Mouse (Mus musculus) midbrain, embryonic 16.5 days (tissue): ENCODE results near the gene Tespa1. TPM values are rescaled to one million over a fixed set of nuclear protein-coding genes. Genes with fewer than 3 reads are reported as not detected.
"Not testable (repeated sequence)": the region's sequence is repeated elsewhere in the genome, so short reads cannot be mapped to it uniquely, and the experiment has no call there.

ENCODE experiments used
- ATAC-seq: fragments of 200-750 bp; cut with Nextera tagmentation; 2 replicates; pipeline ENCODE4 v1.8.0; 2017; ENCODE audit warnings: moderate TSS enrichment
- H3K27ac ChIP-seq: fragments of 300-500 bp; sonication (generic); 2 replicates; pipeline ENCODE4 v1.5.1; 2014; ENCODE audit warnings: mild to moderate bottlenecking, low read length, mixed read lengths
- H3K27me3 ChIP-seq: fragments of 300-500 bp; sonication (generic); 2 replicates; pipeline ENCODE4 v1.6.1; 2014; ENCODE audit warnings: low read depth, low read length, mixed read lengths; ENCODE audit not compliant: control insufficient read depth, insufficient read depth
- H3K36me3 ChIP-seq: fragments of 300-500 bp; sonication (generic); 2 replicates; pipeline ENCODE4 v1.6.1; 2014; ENCODE audit warnings: mild to moderate bottlenecking, low read length, moderate library complexity, mixed read lengths; ENCODE audit not compliant: control insufficient read depth, insufficient read depth
- H3K4me1 ChIP-seq: fragments of 300-500 bp; sonication (generic); 2 replicates; pipeline ENCODE4 v1.6.1; 2014; ENCODE audit warnings: mild to moderate bottlenecking, low read length, mixed read lengths; ENCODE audit not compliant: control insufficient read depth, insufficient read depth
- H3K4me2 ChIP-seq: fragments of 300-500 bp; sonication (generic); 2 replicates; pipeline ENCODE4 v1.6.1; 2014; ENCODE audit warnings: mild to moderate bottlenecking, low read length, mixed read lengths
- H3K4me3 ChIP-seq: fragments of 300-500 bp; sonication (generic); 2 replicates; pipeline ENCODE4 v1.5.1; 2014; ENCODE audit warnings: low read depth, mild to moderate bottlenecking, low read length, moderate library complexity, mixed read lengths
- H3K9ac ChIP-seq: fragments of 300-500 bp; sonication (generic); 2 replicates; pipeline ENCODE4 v1.6.1; 2014; ENCODE audit warnings: low read depth, low read length, mixed read lengths
- H3K9me3 ChIP-seq: fragments of 300-500 bp; sonication (generic); replicated peaks from 2 replicates; pipeline ENCODE4 v1.6.1; 2014; ENCODE audit warnings: mild to moderate bottlenecking, low read length, mixed read lengths; ENCODE audit not compliant: control insufficient read depth, poor library complexity, severe bottlenecking
- whole genome bisulfite sequencing: fragments of 180-500 bp; shearing (Covaris S2); extraction: QIAGEN DNeasy Blood & Tissue Kit; methylation state at CpG from one replicate; pipeline ENCODE4 v1.1.7; 2014; 5-methylcytosine and 5-hydroxymethylcytosine counted together
- polyA plus RNA-seq: library from polyadenylated mRNA; unstranded; fragments of >200 nt; fragmentation: Nextera tagmentation; extraction: Ambion mirVana; gene quantifications from 2 replicates; pipeline ENCODE4 v1.2.1, GENCODE M21; 2015

The Tespa1 gene
- polyA plus RNA-seq, 1 experiment from 2014 or later, result not detected

DNA sequence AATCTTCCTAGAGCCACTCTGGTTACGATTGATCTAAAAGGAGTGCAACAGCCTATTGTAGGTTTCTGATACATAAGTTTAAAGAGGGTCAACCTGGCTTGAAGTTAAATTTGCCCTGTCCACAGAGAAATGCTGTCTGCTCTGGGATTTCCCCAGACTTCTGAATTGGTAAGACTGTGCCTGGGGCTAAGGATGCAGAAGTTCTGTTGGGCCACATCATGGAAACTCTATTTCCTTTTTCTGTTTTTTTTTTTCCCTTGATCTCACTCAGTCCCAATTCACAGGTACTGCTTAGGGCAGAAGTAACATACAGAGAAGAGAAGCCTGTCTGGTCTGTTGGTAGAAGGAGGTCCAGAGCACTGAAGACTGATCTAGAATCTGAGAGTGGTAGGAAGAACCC lies 8.0 kb downstream of the Tespa1 start:
- H3K4me3 ChIP-seq, result no peak overlapping the region
- H3K36me3 ChIP-seq, result no peaks in the 10 kb centered on the region
- no peaks in the 10 kb centered on the region for H3K27me3 ChIP-seq
- WGBS, result 97% methylated on average over 1 of the region's 1 CpGs
- no peaks in the 10 kb centered on the region for H3K4me1 ChIP-seq
- no peak overlapping the region for H3K9ac ChIP-seq
- ATAC-seq, result no peak
- no peak overlapping the region for H3K27ac ChIP-seq
- no peak overlapping the region for H3K4me2 ChIP-seq
- no peaks in the 10 kb centered on the region for H3K9me3 ChIP-seq

DNA sequence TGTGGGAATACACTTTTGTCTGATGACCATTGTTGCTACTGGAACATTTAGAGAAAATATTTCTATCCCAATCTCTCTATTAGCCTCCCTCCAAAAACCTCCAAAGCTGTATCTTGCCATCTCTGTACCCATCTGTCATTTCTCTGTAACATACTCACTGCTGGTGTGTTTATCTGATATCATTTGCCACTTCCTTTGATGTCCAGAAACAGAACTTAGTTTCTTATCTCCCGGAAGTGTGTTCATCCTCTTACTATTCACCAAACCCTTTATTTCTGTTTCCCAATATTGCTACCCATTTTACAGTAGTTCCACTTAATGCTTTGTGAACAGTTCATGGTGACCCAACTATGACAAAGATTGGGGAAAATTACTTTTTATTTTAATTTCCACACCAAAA lies 13.7 kb downstream of the Tespa1 start:
- Histone ChIP-seq H3K4me2 (no peak overlapping the region), H3K4me1 (no peaks in the 10 kb centered on the region), H3K27me3 (no peaks in the 10 kb centered on the region), H3K27ac (no peak overlapping the region), H3K9ac (no peak overlapping the region), H3K36me3 (no peaks in the 10 kb centered on the region), H3K4me3 (no peak overlapping the region), H3K9me3 (no peaks in the 10 kb centered on the region)
- ATAC-seq, result no peak
- 78% methylated on average over 1 of the region's 1 CpGs for WGBS

DNA sequence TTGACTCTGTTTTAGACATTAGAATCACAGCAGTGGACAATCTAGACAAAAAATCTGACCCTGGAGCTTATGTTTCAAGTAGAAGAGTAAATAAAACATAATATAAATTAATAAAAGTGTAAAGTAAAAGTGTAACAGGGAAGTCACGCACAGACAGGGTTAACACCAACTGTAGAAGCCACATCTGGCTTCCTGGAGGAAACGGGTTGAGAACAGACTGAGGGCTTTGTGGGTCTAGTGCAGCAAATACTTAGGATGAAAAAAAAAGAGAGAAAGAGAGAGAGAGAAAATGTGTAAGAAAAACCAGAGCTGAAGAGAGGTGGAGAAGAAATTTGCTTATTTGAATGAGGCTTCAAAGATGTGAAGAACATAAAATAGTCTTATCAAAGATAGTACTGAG lies 14.9 kb downstream of the Tespa1 start:
- Histone ChIP-seq H3K27me3 (no peaks in the 10 kb centered on the region), H3K4me1 (no peaks in the 10 kb centered on the region), H3K27ac (no peak overlapping the region), H3K36me3 (no peaks in the 10 kb centered on the region), H3K4me2 (no peak overlapping the region), H3K9me3 (no peaks in the 10 kb centered on the region), H3K9ac (no peak overlapping the region), H3K4me3 (no peak overlapping the region)
- ATAC-seq, result no peak
- 79% methylated on average over 2 of the region's 2 CpGs for WGBS

- not testable (repeated sequence) for H3K9ac ChIP-seq, H3K27ac ChIP-seq, H3K9me3 ChIP-seq, H3K36me3 ChIP-seq, H3K4me3 ChIP-seq, ATAC-seq, H3K27me3 ChIP-seq, H3K4me2 ChIP-seq, H3K4me1 ChIP-seq
- WGBS, result 91% methylated on average over 4 of the region's 4 CpGs
Measured at GRCm38 (mm10) chr10:130340050-130340449, 17.4 kb downstream of the Tespa1 start.

- ATAC-seq, result no peak
- WGBS, result 83% methylated on average over 1 of the region's 1 CpGs
- no peaks in the 10 kb centered on the region for H3K36me3 ChIP-seq
Measured at GRCm38 (mm10) chr10:130344056-130344455, 21.4 kb downstream of the Tespa1 start.

DNA sequence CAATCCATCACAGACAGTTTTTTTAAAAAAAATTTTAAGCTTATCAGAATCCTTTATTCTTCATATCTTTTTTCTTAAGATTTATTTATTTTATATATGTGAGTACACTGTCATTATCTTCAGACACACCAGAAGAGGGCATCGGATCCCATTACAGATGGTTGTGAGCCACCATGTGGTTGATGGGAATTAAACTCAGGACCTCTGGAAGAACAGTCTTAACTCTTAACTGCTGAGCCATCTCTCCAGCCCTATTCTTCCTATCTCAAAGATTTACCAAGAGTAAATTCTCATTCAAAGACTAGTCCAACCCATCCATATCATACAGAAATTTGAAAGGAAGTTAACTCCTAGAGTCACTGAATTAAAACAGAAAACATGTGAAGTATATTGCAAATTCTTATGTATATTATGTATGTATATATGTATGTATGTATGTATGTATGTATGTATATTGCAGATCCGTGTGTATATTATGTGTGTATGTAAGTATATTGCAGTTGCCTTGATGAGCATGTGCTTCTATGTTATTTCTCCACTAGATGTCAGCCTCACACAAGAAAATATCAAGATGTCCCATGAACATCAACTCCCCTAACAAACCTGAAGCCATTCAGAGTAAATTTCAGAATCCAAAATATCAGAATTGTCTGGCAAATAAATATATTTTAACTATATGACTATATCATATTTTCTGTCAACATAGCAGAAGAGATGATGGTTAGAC lies 40.9 kb downstream of the Tespa1 start:
- Histone ChIP-seq H3K9me3 (no peaks in the 10 kb centered on the region), H3K4me1 (no peaks in the 10 kb centered on the region), H3K27ac (no peak overlapping the region), H3K27me3 (no peaks in the 10 kb centered on the region), H3K4me2 (no peak overlapping the region), H3K36me3 (no peaks in the 10 kb centered on the region), H3K9ac (no peak overlapping the region), H3K4me3 (no peak overlapping the region)
- peak; percentile 88 for ATAC-seq
- 59% methylated on average over 2 of the region's 2 CpGs for WGBS

More at GRCm38 (mm10) chr10:130344056-130344455, 21.4 kb downstream of the Tespa1 start:
- no peak overlapping the region for H3K4me2 ChIP-seq
- no peak overlapping the region for H3K27ac ChIP-seq
- H3K4me3 ChIP-seq, result no peak overlapping the region
- H3K9me3 ChIP-seq, result no peaks in the 10 kb centered on the region
- no peak overlapping the region for H3K9ac ChIP-seq
- H3K4me1 ChIP-seq, result no peaks in the 10 kb centered on the region
- no peaks in the 10 kb centered on the region for H3K27me3 ChIP-seq

DNA sequence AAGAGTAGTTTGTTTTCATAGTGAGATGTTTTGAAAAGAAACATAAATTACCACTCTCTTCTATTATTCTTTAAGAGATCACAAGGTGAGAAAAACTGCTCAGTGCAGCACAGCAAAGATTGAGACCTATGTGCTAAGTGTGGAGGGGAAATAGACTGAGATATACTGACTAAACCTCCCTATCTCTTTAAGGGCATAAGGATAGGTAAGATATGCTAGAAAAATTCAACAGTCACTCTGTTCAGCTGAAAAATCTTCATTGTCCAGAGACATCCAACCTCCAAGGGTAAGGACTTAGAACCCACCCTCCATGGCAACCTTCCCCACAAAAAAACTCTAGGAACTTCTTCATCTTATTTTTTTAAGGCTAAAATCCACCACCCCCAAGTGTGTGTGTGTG lies 42.1 kb downstream of the Tespa1 start:
- Histone ChIP-seq H3K36me3 (no peaks in the 10 kb centered on the region), H3K9me3 (no peaks in the 10 kb centered on the region), H3K4me2 (no peak overlapping the region), H3K9ac (no peak overlapping the region), H3K27me3 (no peaks in the 10 kb centered on the region), H3K4me3 (no peak overlapping the region), H3K4me1 (no peaks in the 10 kb centered on the region), H3K27ac (no peak overlapping the region)
- ATAC-seq, result no peak

GRCm38 (mm10) chr10:130368384-130368783 lies 45.7 kb downstream of the Tespa1 start:
- Histone ChIP-seq H3K27ac (no peak overlapping the region), H3K9ac (no peak overlapping the region), H3K9me3 (no peaks in the 10 kb centered on the region), H3K27me3 (no peaks in the 10 kb centered on the region), H3K4me1 (no peaks in the 10 kb centered on the region), H3K4me2 (no peak overlapping the region), H3K36me3 (no peaks in the 10 kb centered on the region), H3K4me3 (no peak overlapping the region)
- no peak for ATAC-seq

- no peaks in the 10 kb centered on the region for H3K4me1 ChIP-seq
- H3K9ac ChIP-seq, result no peak overlapping the region
- no peak overlapping the region for H3K27ac ChIP-seq
- H3K27me3 ChIP-seq, result no peaks in the 10 kb centered on the region
- no peaks in the 10 kb centered on the region for H3K36me3 ChIP-seq
- no peaks in the 10 kb centered on the region for H3K9me3 ChIP-seq
- no peak for ATAC-seq
- WGBS, result 90% methylated on average over 2 of the region's 2 CpGs
- H3K4me2 ChIP-seq, result no peak overlapping the region
- no peak overlapping the region for H3K4me3 ChIP-seq
Measured at GRCm38 (mm10) chr10:130370005-130370682, 47.5 kb downstream of the Tespa1 start.
